Mouse (Mus musculus): ENCODE data around the gene Whrn. TPM values are rescaled to one million over a fixed set of nuclear protein-coding genes. Genes with fewer than 3 reads are reported as not detected.

The Whrn gene
- polyA plus RNA-seq, 1 experiment = not detected

DNA sequence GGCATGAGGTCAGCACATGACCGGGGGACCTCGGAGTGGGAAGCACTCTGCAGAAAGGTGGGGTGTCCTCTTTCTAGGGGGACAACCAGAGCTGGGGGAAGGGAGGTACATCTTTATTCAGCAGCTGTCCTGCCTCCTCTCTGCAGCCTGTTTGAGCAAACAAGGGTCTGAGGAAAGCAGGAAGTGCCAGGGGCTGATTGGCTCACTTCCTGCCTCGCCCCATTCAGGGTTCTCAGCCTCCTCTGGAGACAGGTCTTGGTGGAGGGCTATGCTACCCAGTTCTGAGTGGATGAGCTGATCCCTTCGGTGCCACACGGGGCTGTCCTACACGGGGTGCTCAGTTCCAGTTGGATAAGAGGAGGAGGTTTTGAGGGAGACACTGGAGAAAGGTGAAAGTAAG lies 104.5 kb downstream of the Whrn start:
- no peak for TF ChIP-seq GATA1 (IDR thresholded peaks at IDR 0.05; ENCODE audit: low read length)

DNA sequence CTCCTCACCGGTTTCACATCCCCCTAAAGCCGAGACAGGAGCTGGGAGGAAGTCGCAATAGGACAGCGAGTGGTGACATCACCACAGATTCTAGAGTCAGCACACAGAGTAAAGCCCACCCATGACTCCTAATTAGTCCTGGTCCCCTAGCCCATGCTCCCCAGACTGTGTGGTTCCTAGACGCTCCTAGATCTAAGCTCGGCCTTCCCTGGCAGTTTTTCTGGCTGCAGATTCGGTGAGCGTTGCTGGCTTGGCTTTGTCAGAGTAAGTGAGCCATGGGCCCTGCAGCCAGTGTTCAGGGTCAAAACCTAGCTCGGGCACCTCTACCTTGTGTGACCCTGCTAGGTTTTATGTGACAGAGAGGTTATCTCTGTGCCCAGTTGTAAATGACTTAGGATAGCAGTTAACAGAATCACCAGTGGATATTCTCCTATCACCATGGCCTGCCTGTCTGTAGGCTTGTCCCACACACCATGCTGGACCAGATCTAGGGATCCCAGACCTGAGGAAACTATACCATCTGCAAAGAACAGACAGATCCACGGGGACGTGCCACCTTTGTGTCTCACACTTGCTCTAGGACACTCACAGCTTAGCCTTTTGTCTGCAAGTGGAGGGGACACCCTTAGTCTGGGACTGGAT lies 105.8 kb downstream of the Whrn start:
- TF ChIP-seq GATA1 (IDR thresholded peaks at IDR 0.05; ENCODE audit: low read length) = no peak

DNA sequence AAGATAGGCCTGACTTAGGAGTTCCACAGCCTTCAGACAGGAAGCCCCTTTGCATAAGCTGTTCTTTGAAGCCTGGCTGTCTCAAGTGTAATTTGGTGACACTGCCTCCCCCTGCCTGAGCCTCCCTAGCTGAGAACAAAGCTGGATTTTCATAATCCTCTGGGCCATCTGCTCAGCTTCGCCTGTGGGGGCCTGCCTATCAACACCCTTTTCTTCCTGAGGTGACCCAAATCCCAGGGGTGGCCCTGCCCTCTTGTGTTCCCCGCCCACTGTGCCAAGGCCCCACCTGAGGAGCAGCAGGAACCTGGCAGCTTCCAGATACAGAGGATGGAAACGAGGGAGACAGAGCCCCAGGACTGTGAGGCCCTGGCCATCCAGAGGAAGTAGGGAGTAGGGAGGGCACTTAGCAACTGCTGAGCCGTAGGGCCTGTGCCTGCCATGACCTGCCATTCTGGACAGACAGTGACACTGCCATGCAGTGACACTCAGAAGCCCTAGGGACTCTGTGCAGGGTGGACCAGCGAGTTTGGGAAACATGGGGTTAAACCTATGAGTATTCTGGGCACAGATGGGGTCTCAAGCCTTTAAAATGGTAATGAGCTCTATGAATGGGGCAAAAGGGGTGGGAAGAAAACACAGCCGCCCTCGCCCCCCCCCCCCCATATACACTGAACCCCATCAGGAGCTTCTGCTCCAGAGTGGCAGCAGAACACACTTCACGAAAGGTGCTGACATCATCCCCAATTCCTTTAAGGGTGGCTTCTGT lies 106.5 kb downstream of the Whrn start:
- TF ChIP-seq GATA1 (IDR thresholded peaks at IDR 0.05; ENCODE audit: low read length) = no peak

GRCm38 (mm10) chr4:63388029-63388428 lies 107.8 kb downstream of the Whrn start:
- TF ChIP-seq GATA1 (IDR thresholded peaks at IDR 0.05; ENCODE audit: low read length) = no peak

- no peak for TF ChIP-seq GATA1 (IDR thresholded peaks at IDR 0.05; ENCODE audit: low read length)
Measured at GRCm38 (mm10) chr4:63385784-63386183, 110.0 kb downstream of the Whrn start.

- TF ChIP-seq GATA1 (IDR thresholded peaks at IDR 0.05; ENCODE audit: low read length) = no peak
Measured at GRCm38 (mm10) chr4:63385253-63385652, 110.5 kb downstream of the Whrn start.

- TF ChIP-seq GATA1 (IDR thresholded peaks at IDR 0.05; ENCODE audit: low read length) = no peak
Measured at GRCm38 (mm10) chr4:63384262-63384661, 111.5 kb downstream of the Whrn start.

DNA sequence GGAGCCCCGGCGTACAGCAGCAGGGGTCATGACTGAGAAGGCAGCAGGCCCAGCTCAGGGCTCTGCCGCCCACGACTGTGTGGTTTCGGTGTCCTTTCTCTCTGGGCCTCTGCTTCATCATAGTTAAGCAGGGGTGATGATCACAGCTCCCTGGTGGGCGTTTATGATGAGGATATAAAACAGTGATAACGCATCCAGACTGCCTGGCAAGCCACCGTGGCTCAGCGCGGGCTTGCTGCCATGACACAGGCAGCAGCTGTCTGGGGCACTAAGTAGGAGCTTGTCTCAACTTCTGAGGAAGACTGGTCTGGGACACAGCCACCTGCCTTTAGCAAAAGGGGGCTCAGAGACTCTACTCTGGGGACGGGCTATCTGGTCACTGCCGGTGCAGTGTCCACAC lies 112.3 kb downstream of the Whrn start:
- TF ChIP-seq GATA1 (IDR thresholded peaks at IDR 0.05; ENCODE audit: low read length) = no peak

GRCm38 (mm10) chr4:63382676-63383369 lies 113.0 kb downstream of the Whrn start:
- no peak for TF ChIP-seq GATA1 (IDR thresholded peaks at IDR 0.05; ENCODE audit: low read length)

GRCm38 (mm10) chr4:63377483-63377882 lies 118.3 kb downstream of the Whrn start:
- TF ChIP-seq GATA1 (IDR thresholded peaks at IDR 0.05; ENCODE audit: low read length) = no peak

DNA sequence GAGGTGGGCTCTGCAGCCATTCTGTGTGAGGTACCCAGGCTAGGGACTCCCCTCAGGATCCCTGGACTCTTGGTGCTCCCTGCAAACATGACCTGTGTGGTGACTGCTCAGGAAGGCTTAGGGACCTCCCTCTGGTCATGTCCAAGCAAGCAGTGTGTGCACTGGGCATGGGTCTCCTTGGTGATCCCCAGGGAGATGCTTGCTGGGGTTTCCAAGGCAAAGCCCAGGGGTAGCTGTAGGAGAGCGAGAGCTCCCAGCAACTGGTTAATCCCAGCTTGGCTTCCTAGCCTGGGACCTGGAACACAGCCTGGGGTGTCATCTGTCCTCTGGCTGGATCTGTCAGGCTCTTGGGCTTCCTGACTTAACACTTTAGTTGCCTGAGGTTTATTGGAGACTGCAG lies 120.4 kb downstream of the Whrn start:
- TF ChIP-seq GATA1 (IDR thresholded peaks at IDR 0.05; ENCODE audit: low read length) = no peak

DNA sequence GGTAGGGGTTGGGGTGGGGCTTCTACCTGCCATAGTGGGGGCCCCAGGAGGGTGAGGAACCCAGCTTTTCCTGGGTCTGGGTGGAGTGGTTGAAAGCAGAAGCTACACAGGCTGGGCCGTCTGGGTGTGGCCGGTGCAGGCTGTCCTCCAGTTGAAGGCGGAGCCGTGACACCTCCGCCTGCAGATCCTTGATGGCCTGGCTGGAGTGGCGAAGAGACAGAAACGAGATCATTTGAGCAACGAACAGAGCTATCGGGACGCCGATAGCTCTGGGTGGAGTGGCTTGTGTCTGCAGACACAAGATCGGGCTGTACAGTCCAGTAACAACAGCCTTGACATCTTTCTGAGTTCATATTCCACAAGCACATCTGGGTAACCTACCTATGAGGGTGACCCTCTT lies 121.5 kb downstream of the Whrn start:
- TF ChIP-seq GATA1 (IDR thresholded peaks at IDR 0.05; ENCODE audit: low read length) = no peak

- TF ChIP-seq GATA1 (IDR thresholded peaks at IDR 0.05; ENCODE audit: low read length) = no peak
Measured at GRCm38 (mm10) chr4:63373404-63373803, 122.4 kb downstream of the Whrn start.

GRCm38 (mm10) chr4:63371890-63372289 lies 123.9 kb downstream of the Whrn start:
- TF ChIP-seq GATA1 (IDR thresholded peaks at IDR 0.05; ENCODE audit: low read length) = no peak

GRCm38 (mm10) chr4:63370897-63371296 lies 124.9 kb downstream of the Whrn start:
- no peak for TF ChIP-seq GATA1 (IDR thresholded peaks at IDR 0.05; ENCODE audit: low read length)

- no peak for TF ChIP-seq GATA1 (IDR thresholded peaks at IDR 0.05; ENCODE audit: low read length)
Measured at GRCm38 (mm10) chr4:63368577-63368976, 127.2 kb downstream of the Whrn start.

Other genes starting within 250 kb of the Whrn start
- gene Orm1, start 151.4 kb downstream of the Whrn start, polyA plus RNA-seq (2012) = not detected in 2 replicates
- gene Orm3, start 139.8 kb downstream of the Whrn start, polyA plus RNA-seq (2012) = not detected in 2 replicates
- gene Orm2, start 133.5 kb downstream of the Whrn start, polyA plus RNA-seq (2012) = not detected in 2 replicates
- gene Akna, start 92.6 kb downstream of the Whrn start, polyA plus RNA-seq (2012) = not detected in 2 replicates
- gene Atp6v1g1, start 48.8 kb upstream of the Whrn start, polyA plus RNA-seq (2012) = 135 and 188 TPM in 2 replicates
- 5.5 and 6.9 TPM in 2 replicates for gene Tmem268, start 62.8 kb upstream of the Whrn start, polyA plus RNA-seq (2012)
- not detected in 2 replicates for gene Gm11213, start 109.3 kb upstream of the Whrn start, polyA plus RNA-seq (2012)
- not detected in 2 replicates for gene Tex48, start 126.4 kb upstream of the Whrn start, polyA plus RNA-seq (2012)
- not detected in 2 replicates for gene Gm11214, start 167.4 kb upstream of the Whrn start, polyA plus RNA-seq (2012)
- gene Tnfsf15, start 249.1 kb upstream of the Whrn start, polyA plus RNA-seq (2012) = not detected in 2 replicates